Comparison of ENCODE assay signal across 14 mouse cellular contexts in the genomic region with DNA sequence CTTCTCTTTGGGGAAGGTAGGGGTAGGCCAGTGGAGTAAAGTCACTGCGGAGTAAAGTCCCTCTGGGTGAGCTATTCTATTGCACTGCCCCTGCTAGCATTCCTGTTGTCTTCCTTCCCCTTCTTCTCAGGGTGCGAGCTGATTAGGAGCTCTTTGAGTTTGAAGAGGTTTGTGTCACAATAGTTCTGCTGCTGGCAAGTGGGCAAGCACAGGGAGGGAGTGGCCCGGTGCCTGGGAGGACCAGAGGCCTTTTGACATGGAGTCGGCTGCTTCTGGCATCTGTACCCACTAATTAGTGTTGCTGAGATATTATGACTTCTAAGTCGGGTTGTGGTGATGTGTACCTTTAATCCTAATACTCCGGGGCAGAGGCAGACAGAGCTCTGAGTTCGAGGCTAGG.
"Had no signal": no experiment of that assay in that cellular context is flagged by ENCODE, and none has a peak within 500 bp of the region (broad histone marks: within the 10 kb centered on the region; RNA-seq: fewer than 3 reads in every experiment).

No protein-coding gene starts in this region.

- ATAC-seq: midbrain, embryonic 16.5 days had no signal

- H3K27ac ChIP-seq: kidney, postnatal 0 days; limb, embryonic 12.5 days; liver, embryonic 14.5 days; lung, embryonic 15.5 days; midbrain, embryonic 12.5 days; neural tube, embryonic 13.5 days had no signal

- H3K9me3 ChIP-seq: limb, embryonic 12.5 days; lung, embryonic 15.5 days; midbrain, embryonic 12.5 days; neural tube, embryonic 13.5 days had no signal

- H3K4me3 ChIP-seq: limb, embryonic 12.5 days; lung, embryonic 15.5 days; midbrain, embryonic 12.5 days; neural tube, embryonic 13.5 days had no signal

- H3K9ac ChIP-seq: limb, embryonic 12.5 days; liver, embryonic 14.5 days; lung, embryonic 15.5 days; midbrain, embryonic 12.5 days; neural tube, embryonic 13.5 days had no signal

- DNase-seq: kidney, adult 11 months; kidney, adult 9 months; kidney, postnatal 36 days; liver; retina, postnatal 1 day; right cerebral cortex, postnatal 14 days; thymus, postnatal 4 days had no signal

- H3K4me2 ChIP-seq: limb, embryonic 12.5 days; lung, embryonic 15.5 days; midbrain, embryonic 12.5 days; neural tube, embryonic 13.5 days had no signal

- H3K27me3 ChIP-seq: limb, embryonic 12.5 days; lung, embryonic 15.5 days; neural tube, embryonic 13.5 days had no signal

- H3K36me3 ChIP-seq: limb, embryonic 12.5 days; lung, embryonic 15.5 days; midbrain, embryonic 12.5 days; neural tube, embryonic 13.5 days had no signal
